Mouse (Mus musculus) erythroblast, adult 5-6 weeks (primary cell): ENCODE results near the gene Tmem88b. TPM values are rescaled to one million over a fixed set of nuclear protein-coding genes. Genes with fewer than 3 reads are reported as not detected.
"Not testable (repeated sequence)": the region's sequence is repeated elsewhere in the genome, so short reads cannot be mapped to it uniquely, and the experiment has no call there.

Experiments used
- ATAC-seq: replicated peaks from 2 replicates; pipeline ENCODE4 v1.8.0; 2016; ENCODE audit warnings: moderate number of reproducible peaks, mild to moderate bottlenecking, moderate TSS enrichment, inconsistent platforms; ENCODE audit not compliant: poor library complexity, low FRiP score, severe bottlenecking
- total RNA-seq, 2 experiments: library from RNA; stranded (forward) in 1 of 2; stranded (reverse) in 1 of 2; fragments of 150-400 nt in 1 of 2; fragments of 200-764, 138-1000 nt in 1 of 2; gene quantifications; 2 replicates each; pipeline versions ENCODE4 v1.2.3 to v1.2.4; 2015 to 2017; ENCODE audit warnings: low replicate concordance in 2 of 2

The Tmem88b gene
- total RNA-seq, 2 experiments from 2014 or later, result 1.3 TPM; not detected in 1

- no peak for ATAC-seq
These were observed 5.0 kb upstream of the Tmem88b start for GRCm38 (mm10) chr4:155790650-155791161.

GRCm38 (mm10) chr4:155790021-155790489, 4.4 kb upstream of the Tmem88b start, which contains the start of gene Ankrd65:
TSS of gene Ankrd65 (plus strand) at chr4:155790439.
- no peak for ATAC-seq

DNA sequence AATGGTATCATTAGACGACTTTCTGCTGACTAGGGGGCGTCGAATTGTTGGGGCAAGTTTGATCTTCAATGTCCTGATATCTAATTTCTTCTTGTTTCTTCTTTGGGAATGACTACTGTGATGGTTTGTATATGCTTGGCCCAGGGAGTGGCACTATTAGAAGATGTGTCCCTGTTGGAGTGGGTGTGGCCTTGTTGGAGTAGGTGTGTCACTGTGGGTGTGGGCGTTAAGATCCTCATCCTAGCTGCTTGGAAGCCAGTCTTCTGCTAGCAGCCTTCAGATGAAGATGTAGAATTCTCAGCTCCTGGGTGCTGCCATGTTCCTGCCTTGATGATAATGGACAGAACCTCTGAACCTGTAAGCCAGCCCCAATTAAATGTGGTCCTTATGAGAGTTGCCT, 3.2 kb upstream of the Tmem88b start:
- ATAC-seq, result not testable (repeated sequence)

GRCm38 (mm10) chr4:155788300-155788699, 2.6 kb upstream of the Tmem88b start:
- peak; percentile 81 for ATAC-seq

GRCm38 (mm10) chr4:155785246-155785645, 428 bp downstream of the Tmem88b start:
- ATAC-seq, result no peak

- peak; percentile 68 for ATAC-seq
These were observed 1.5 kb downstream of the Tmem88b start for GRCm38 (mm10) chr4:155784081-155784701.

DNA sequence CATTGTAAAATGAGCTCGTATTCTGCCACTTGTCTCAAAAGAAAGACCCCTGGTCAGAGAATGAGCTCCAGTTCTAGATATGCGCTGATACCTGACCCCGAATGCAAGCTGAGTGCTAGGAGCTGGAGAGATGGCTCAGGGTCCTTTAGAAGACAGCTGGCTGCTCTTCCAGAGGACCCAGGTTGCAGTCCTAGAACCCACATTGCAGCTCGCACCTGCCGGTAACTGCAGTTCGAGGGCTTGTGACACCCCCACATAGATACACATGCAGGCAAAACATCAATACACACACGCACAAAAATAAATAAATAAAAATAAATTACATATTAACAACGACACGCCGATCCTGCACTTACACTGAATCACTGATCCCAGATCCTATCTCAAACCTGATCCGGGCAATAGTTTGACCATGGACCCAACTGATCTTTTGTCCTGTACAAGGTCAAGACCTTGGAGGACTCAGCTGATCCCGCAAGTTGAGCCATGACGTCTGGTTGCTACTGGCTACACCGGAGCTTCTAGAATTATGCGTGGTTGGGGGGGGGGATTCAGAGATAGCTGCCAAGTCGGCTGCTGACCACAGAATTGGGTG, 2.1 kb downstream of the Tmem88b start:
- no peak for ATAC-seq

- ATAC-seq, result no peak
These were observed 4.8 kb downstream of the Tmem88b start for GRCm38 (mm10) chr4:155780895-155781294.

DNA sequence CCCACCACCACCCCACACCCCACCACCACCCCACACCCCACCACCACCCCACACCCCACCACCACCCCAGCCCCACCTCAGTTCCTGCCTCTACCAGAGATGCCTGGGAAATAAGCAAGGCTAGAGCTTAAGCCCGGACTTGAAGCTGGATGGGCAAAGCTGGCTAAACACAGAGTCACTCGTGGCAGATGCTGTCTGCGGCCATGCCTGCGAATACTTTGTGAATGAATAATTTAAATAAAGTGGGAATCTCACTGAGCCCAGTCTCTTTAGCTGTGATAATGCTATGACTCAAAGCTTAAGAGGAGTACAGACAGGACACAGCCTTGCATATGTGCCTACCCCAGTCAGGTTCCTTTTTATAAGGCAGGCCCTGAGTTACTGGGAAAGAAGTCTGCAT, 6.2 kb downstream of the Tmem88b start:
- ATAC-seq, result no peak

DNA sequence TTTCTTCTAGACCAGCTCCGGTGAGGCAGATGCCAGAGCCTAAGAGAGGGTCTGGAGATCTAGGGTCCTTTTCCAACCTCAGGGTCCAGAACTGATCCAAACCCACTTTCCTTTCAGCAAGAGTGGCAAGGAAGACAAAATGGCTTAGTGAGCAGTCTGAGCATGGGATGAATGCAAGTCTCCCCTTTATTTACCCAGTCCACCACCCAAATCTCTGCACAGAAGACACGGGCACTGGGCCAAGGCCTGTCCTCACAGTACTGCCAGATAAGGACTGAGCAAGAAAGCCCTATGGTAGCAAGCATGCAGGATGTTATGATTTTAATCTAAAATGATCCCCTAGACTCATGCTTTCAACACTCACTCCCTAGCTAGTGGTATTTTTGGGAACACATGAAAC, 7.9 kb downstream of the Tmem88b start:
- ATAC-seq, result no peak

- no peak for ATAC-seq
These were observed 8.9 kb downstream of the Tmem88b start for GRCm38 (mm10) chr4:155776704-155777335.

DNA sequence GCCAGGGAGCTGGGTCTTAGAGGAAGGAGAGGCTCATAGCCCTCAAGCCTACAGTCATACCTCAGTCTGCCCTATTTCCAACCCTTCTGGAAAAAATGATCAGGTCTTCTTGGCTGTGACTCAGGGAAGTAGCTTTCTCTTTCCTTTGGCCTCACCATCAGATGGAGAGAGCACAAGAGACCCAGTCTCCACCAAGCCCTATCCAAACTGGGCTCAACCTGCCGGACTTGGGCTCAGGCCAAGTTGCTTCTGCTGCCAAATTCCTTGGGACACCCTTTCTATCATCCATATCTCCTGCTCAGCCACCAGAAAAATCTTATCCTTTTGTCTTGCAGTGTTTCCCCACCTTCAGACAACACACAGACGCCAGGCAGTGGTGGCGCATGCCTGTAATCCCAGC, 9.8 kb downstream of the Tmem88b start:
- no peak for ATAC-seq

DNA sequence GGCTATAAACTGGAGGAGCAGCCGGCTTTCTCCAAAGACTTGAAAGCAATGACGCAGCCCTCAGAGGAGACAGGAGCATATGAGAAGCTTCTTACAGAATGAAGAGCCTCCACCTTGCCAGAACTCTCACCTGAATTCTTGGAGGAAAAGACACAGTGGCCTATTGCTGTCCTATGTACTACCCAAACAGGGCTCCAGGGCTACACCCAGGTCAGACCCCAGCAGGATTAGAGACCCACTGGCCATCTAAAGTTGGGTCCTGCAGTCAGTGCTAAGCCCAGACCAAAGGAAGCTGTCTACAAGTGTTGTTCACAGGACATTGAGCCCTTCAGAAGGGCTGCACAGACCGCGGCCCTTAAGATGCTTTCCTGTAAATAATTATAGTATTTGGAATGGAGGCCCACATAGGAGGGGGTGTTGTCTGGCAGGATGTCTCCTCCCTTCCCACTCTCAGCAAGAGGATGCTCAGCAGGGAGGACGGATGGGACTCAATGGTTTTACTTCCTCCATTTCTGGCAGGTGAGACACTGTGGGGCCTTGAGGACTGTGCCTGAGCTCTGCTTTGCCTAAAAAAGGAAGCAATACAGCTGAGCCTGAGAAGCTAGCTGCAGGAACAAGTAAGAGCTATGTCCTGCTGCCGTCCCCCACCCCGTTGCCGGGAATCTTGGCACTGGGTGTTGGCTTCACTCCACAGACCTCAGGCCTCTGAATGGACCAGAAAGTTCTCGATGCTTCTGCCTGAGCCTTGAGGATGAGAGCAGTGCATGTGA, 10.5 kb downstream of the Tmem88b start:
- ATAC-seq, result no peak

DNA sequence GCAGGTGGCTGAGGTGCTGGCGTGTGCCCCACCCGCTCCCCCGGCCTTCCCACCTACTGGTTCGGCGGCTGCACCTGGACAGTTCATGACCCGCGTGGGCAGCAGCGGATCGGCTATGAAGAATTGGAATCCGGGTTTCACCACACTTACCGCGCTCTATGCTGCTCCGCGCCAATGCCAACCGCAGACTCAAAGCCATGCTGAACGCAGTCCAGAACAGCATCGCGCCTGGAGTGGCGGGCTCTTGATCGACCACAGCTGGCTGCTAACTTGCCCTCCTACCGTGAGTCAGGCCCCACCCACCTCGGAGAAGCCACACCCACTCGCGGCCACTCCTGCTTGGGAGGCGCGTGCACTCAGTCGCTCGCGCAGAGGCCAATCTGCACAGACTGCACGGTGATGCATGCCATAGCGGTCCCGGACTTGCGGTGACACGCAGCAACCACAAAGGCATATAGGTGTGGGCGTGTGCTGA, 11.4 kb downstream of the Tmem88b start, which contains the start of gene Vwa1:
Gene Vwa1, minus strand, starts transcription at position 419 of the 475 bp plus-strand sequence.
- peak; percentile 77 for ATAC-seq

- ATAC-seq, result no peak
These were observed 12.2 kb downstream of the Tmem88b start for GRCm38 (mm10) chr4:155773335-155774078.

DNA sequence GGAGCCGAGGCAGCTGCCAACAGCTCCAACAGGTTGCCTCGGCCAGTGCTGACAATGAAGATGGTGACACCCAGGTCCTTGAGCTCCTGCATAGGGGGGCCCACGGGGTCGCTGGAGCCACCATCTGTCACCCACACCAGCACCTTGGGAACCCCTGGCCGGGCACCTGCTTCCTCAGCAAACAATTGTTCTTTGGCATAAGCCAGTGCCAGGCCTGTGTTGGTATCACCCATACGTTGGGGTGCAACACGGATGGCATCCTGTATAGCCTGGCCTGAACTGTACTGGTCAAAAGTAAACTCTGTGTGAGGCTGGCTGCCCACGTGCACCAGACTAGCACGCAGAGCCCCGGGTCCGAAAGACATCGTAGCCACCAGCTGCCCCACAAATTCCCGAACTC, 12.9 kb downstream of the Tmem88b start:
- ATAC-seq, result no peak

- no peak for ATAC-seq
These were observed 14.0 kb downstream of the Tmem88b start for GRCm38 (mm10) chr4:155771706-155772105.

DNA sequence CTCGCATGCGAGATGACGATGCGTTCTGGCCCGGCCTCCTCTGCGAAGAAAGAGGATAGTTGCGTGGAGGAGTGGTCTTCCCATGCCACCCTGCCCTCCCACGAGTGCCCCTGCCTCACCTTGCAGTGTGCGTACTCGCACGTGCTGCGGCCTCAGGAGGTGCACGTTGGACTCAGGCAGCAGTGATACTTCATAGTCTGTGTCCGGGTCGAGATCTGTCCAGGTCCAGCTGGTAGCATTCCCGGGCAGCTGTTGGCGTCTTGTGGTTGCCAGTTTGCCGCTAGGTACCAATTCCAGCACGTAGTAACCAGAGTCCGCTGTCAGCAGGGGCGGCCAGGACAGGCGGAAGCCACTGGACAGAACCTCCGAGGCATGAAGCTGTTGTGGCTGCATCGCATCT, 15.0 kb downstream of the Tmem88b start:
- ATAC-seq, result no peak

DNA sequence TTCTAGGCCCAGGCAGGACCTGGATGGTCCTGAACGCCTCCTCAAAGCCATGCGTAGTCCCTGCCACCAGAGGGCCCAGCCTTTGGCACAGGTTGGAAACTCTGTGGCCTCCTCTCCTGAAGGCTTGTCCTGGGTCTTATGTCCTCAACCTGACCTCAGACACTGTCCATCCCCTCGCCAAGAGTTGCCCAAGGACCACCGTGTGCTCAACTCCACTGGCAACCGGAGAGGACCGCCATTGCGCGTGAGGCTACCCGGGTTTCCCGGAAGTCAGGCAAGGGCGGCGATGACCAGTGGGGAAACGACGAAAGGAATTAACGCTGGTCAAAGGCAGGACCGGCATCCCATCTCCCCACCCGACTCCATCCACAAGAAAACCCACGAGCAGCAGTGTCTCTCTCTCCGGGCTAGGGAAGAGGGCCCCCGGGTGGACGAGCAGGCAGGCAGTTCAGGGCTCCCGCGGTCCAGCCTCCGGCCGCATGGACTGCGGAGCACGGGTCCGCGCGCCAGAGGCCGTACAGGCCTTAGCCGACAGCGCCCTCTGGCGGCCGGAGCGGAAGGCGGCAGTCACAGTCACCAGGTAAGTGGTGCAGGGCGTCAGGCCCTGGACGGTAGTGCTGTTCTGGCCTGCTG, 15.7 kb downstream of the Tmem88b start:
- peak; percentile 79 for ATAC-seq
